Mouse (Mus musculus): Measurements from ENCODE around the gene Arhgdib. TPM values are rescaled to one million over a fixed set of nuclear protein-coding genes. Genes with fewer than 3 reads are reported as not detected.

Arhgdib gene
- polyA plus RNA-seq, 1 experiment from 2014 or later = 17.9 TPM

DNA sequence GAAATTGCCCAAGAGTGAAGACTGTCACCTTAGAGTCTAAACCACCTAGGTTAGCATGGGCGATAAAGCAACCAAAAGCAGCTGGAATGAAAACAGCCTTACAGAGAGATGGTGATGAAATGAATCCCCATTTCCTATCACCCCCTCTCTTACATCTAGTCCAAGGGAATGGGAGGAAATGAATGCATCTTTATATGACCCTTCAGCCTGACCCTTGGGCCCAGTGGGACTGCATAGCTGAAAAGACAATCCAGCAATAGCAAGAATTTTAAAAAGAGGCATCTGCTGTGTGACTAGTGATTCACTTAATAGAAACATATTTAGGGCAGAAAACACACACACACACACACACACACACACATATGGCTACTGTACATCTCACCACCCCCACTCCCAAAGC lies 14.1 kb downstream of the Arhgdib start:
- H3K36me3 ChIP-seq (replicated peaks; ENCODE audit: control insufficient read depth, insufficient read depth) = no peaks in the 10 kb centered on the region
- no peak overlapping the region for H3K9ac ChIP-seq
- WGBS = 84% methylated on average over 1 of the region's 1 CpGs
- H3K4me2 ChIP-seq (replicated peaks) = no peak overlapping the region
- 0 out of 2 replicates have a peak, but pooled peaks cover 2% of the 10 kb centered on the region for H3K4me1 ChIP-seq (replicated peaks; ENCODE audit: control insufficient read depth, insufficient read depth, low read length)
- no peak overlapping the region for H3K4me3 ChIP-seq (replicated peaks; ENCODE audit: low read length)
- H3K27me3 ChIP-seq (ENCODE audit: control insufficient read depth, insufficient read depth, low read length) = no peaks in the 10 kb centered on the region
- no peak for ATAC-seq (ENCODE audit: low FRiP score)
- no peaks in the 10 kb centered on the region for H3K9me3 ChIP-seq (ENCODE audit: control insufficient read depth, low read length)
- H3K27ac ChIP-seq = no peak overlapping the region
- DNase-seq (ENCODE audit: low spot score) = no peak

DNA sequence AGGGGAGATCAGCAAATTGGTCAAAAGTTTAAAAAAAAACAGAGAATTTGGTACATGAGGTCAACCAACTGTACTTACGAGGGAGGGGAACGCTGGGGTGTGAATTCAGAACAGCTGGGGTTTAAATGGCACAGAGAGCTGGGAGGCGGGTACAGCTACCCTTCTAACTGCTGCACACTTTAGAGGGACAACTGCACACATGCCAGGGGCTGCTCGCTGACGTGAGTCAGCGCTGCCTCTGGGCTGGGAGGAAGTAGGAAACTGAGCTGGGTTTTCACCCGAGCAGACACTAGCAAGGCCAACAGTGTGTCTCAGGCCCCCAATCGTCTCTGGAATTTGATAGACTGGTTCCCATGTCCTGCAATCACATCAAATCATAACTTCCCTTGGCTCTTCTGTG lies 16.6 kb downstream of the Arhgdib start:
- 82% methylated on average over 8 of the region's 8 CpGs for WGBS
- H3K9me3 ChIP-seq (ENCODE audit: control insufficient read depth, low read length) = no peaks in the 10 kb centered on the region
- no peaks in the 10 kb centered on the region for H3K36me3 ChIP-seq (replicated peaks; ENCODE audit: control insufficient read depth, insufficient read depth)
- no peak overlapping the region for H3K27ac ChIP-seq
- H3K27me3 ChIP-seq (ENCODE audit: control insufficient read depth, insufficient read depth, low read length) = no peaks in the 10 kb centered on the region
- H3K4me1 ChIP-seq (replicated peaks; ENCODE audit: control insufficient read depth, insufficient read depth, low read length) = no peaks in the 10 kb centered on the region
- ATAC-seq (ENCODE audit: low FRiP score) = no peak
- H3K9ac ChIP-seq = no peak overlapping the region
- H3K4me2 ChIP-seq (replicated peaks) = no peak overlapping the region
- DNase-seq (ENCODE audit: low spot score) = no peak
- H3K4me3 ChIP-seq (replicated peaks; ENCODE audit: low read length) = no peak overlapping the region

DNA sequence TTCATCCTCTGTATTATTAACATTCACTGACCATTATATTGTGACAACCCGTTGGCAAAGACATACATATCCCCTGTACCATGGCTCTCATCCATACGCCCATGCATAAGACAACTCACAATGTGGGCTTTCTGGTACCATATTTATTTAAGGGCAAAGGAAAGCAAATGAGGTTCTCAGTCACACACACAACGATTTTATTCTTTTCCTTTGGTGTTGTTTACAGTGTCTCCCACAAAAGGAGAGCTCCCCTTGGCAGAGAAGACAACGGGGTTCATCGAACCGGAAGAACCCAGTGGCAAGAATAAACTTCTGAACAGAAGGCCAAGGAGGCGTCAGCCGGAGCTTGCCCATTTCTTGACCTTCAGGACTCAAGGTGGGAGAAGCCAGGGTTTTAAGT lies 18.2 kb downstream of the Arhgdib start, which contains the start of gene Pde6h:
TSS of gene Pde6h (plus strand) at position 301 of the 400 bp plus-strand sequence.
- Histone ChIP-seq H3K9me3 (ENCODE audit: control insufficient read depth, low read length) (no peaks in the 10 kb centered on the region), H3K27me3 (ENCODE audit: control insufficient read depth, insufficient read depth, low read length) (no peaks in the 10 kb centered on the region), H3K36me3 (replicated peaks; ENCODE audit: control insufficient read depth, insufficient read depth) (no peaks in the 10 kb centered on the region), H3K27ac (no peak within 1 kb of the TSS), H3K4me2 (replicated peaks) (no peak within 1 kb of the TSS), H3K4me1 (replicated peaks; ENCODE audit: control insufficient read depth, insufficient read depth, low read length) (no peaks in the 10 kb centered on the region), H3K4me3 (replicated peaks; ENCODE audit: low read length) (no peak within 1 kb of the TSS), H3K9ac (no peak within 1 kb of the TSS)
- no peak for ATAC-seq (ENCODE audit: low FRiP score)
- DNase-seq (ENCODE audit: low spot score) = no peak
- 90% methylated on average over 8 of the region's 8 CpGs for WGBS

DNA sequence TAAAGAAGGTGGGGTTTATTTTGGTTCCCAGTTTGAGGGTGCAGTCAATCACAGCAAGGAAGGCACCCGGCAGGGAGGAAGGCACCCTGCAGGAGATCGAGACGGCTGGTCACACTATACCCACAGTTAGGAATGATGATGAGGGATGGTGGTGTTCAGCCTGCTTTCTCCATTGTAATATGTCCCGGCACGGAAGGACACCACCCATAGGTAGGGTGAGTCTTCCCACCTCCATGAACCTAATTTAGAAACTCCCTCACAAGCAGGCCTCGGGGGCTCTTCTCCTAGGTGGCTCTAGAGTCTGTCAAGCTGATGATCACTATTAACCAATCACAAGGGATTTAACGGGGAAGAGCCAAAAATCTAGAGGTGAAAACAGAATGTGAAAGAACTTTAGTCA lies 18.8 kb downstream of the Arhgdib start:
- H3K36me3 ChIP-seq (replicated peaks; ENCODE audit: control insufficient read depth, insufficient read depth) = no peaks in the 10 kb centered on the region

DNA sequence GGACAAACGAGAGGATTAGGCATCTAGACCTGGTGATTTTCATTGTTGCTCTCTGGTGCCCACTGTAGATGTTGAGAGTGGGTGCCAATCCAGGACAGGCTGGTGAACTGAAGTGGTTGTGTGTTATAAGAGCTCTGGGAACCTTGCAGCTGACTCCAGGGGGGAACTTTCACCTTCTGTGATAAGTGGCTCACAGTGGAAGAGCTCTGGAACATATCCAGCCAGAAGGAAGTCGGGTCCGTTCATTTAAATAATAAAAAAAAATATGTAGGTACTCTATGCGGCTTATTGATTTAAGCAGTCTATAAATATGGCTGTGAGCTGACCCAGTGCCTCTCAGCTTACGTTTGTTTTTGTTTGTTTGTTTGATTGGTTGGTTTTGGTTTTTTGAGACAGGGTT lies 19.6 kb downstream of the Arhgdib start, which contains the start of gene Erp27:
TSS of gene Erp27 (minus strand) at position 101 of the 400 bp plus-strand sequence.
- 85% methylated on average over 5 of the region's 5 CpGs for WGBS
- Histone ChIP-seq H3K4me2 (replicated peaks) (no peak within 1 kb of the TSS), H3K36me3 (replicated peaks; ENCODE audit: control insufficient read depth, insufficient read depth) (no peaks in the 10 kb centered on the region), H3K9ac (no peak within 1 kb of the TSS), H3K9me3 (ENCODE audit: control insufficient read depth, low read length) (no peaks in the 10 kb centered on the region), H3K4me3 (replicated peaks; ENCODE audit: low read length) (no peak within 1 kb of the TSS), H3K27me3 (ENCODE audit: control insufficient read depth, insufficient read depth, low read length) (no peaks in the 10 kb centered on the region), H3K27ac (no peak within 1 kb of the TSS), H3K4me1 (replicated peaks; ENCODE audit: control insufficient read depth, insufficient read depth, low read length) (no peaks in the 10 kb centered on the region)
- DNase-seq (ENCODE audit: low spot score) (no peak), ATAC-seq (ENCODE audit: low FRiP score) (no peak)

More for the DNA sequence above, 18.8 kb downstream of the Arhgdib start:
- H3K4me3 ChIP-seq (replicated peaks; ENCODE audit: low read length) = no peak overlapping the region
- no peak overlapping the region for H3K9ac ChIP-seq
- H3K27ac ChIP-seq = no peak overlapping the region
- no peaks in the 10 kb centered on the region for H3K4me1 ChIP-seq (replicated peaks; ENCODE audit: control insufficient read depth, insufficient read depth, low read length)
- H3K9me3 ChIP-seq (ENCODE audit: control insufficient read depth, low read length) = no peaks in the 10 kb centered on the region
- no peaks in the 10 kb centered on the region for H3K27me3 ChIP-seq (ENCODE audit: control insufficient read depth, insufficient read depth, low read length)
- DNase-seq (ENCODE audit: low spot score) (no peak), ATAC-seq (ENCODE audit: low FRiP score) (no peak)
- WGBS = 86% methylated on average over 7 of the region's 7 CpGs
- H3K4me2 ChIP-seq (replicated peaks) = no peak overlapping the region

DNA sequence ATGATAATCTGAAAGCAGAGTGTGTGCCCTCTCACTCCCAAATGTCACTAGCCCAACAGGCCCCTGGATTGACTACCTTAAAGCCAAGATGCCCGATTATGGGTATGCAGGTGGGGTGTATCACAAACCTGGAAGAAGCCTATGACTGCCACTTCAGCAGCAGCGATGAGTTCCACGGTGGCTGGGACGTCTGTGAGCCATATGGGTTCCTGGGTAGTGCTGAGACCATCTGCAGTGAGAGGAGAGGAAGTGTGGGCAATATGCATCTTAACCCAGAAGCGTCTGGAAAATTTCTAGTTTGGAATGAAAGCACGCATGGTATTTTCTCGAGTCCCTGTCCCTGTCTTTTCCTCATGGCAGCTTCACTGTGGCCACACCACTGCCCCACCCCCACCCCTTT lies 20.1 kb downstream of the Arhgdib start:
- no peak overlapping the region for H3K9ac ChIP-seq
- H3K36me3 ChIP-seq (replicated peaks; ENCODE audit: control insufficient read depth, insufficient read depth) = no peaks in the 10 kb centered on the region
- no peak overlapping the region for H3K4me3 ChIP-seq (replicated peaks; ENCODE audit: low read length)
- no peak overlapping the region for H3K4me2 ChIP-seq (replicated peaks)
- H3K4me1 ChIP-seq (replicated peaks; ENCODE audit: control insufficient read depth, insufficient read depth, low read length) = no peaks in the 10 kb centered on the region
- H3K27me3 ChIP-seq (ENCODE audit: control insufficient read depth, insufficient read depth, low read length) = no peaks in the 10 kb centered on the region
- ATAC-seq (ENCODE audit: low FRiP score) (no peak), DNase-seq (ENCODE audit: low spot score) (no peak)
- H3K9me3 ChIP-seq (ENCODE audit: control insufficient read depth, low read length) = no peaks in the 10 kb centered on the region
- 79% methylated on average over 7 of the region's 7 CpGs for WGBS
- H3K27ac ChIP-seq = no peak overlapping the region

DNA sequence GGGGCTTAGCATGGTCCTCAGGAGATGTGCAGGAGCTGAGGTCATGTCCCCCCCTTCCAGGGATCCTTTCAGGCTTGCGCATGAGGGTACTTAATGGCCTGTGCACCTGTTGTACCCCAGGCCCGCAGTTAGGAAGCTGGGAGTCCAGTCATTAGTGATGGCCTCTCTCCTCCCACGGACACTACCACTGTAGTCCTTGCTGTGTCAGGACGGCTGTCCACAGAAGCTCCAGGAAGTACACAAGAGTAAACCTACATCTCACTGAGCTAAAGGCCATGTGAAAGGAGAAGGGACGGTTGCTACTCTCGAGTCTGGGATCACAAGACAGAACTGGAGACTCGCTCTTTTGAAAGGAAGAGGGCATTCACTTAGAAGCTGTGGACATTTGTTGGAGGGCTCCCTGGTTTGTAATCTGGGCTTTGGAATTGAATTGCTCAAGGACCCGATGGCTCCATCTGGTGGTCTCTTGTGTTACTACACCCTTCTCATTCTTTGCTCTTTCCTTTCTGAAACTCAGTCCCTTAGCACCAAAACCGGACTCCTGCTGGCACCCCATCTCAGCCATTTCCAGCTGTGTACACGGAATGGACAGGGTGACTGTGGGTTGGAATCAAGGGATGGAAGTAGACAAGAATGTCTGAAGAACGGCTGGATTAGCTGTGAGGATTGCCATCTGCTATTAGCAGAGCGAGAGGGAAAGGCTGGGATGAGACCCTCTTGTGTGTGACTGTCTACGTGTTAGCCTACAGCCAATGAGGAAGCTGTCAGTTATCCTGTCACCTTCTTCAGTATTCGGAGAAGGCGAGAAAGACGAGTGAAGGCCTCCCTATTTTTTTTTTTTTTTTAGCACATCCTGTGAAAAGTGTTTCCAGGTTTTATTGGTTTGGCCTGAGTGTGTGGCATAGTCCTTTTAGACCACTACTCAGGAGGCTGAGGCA lies 21.1 kb downstream of the Arhgdib start:
- Histone ChIP-seq H3K9ac (no peak overlapping the region), H3K9me3 (ENCODE audit: control insufficient read depth, low read length) (no peaks in the 10 kb centered on the region), H3K4me1 (replicated peaks; ENCODE audit: control insufficient read depth, insufficient read depth, low read length) (no peaks in the 10 kb centered on the region), H3K27ac (no peak overlapping the region), H3K4me2 (replicated peaks) (no peak overlapping the region), H3K36me3 (replicated peaks; ENCODE audit: control insufficient read depth, insufficient read depth) (no peaks in the 10 kb centered on the region), H3K27me3 (ENCODE audit: control insufficient read depth, insufficient read depth, low read length) (no peaks in the 10 kb centered on the region), H3K4me3 (replicated peaks; ENCODE audit: low read length) (no peak overlapping the region)
- no peak for ATAC-seq (ENCODE audit: low FRiP score)
- peak; percentile 85 for DNase-seq (ENCODE audit: low spot score)
- WGBS = 46% methylated on average over 16 of the region's 16 CpGs

DNA sequence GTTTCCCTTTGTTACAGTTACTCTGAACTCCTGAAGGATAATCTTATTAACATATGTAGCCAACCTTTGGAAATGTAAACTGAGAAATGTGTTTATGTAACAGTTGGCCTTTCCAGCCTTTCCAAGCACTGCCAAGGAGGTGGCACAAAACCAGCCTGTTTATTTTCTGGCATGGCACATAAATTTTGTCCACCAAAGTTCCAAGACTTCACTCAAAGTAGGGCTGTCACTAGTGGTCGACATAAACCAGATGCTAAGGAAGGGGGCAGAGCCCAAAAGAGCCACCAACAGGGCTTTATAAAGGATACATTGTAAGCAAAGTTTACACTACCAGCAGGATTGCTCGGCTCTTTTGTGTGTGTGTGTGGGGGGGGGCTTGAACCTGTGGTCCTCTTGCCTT lies 23.8 kb downstream of the Arhgdib start:
- no peaks in the 10 kb centered on the region for H3K9me3 ChIP-seq (ENCODE audit: control insufficient read depth, low read length)
- ATAC-seq (ENCODE audit: low FRiP score) (no peak), DNase-seq (ENCODE audit: low spot score) (no peak)
- H3K9ac ChIP-seq = no peak overlapping the region
- H3K27ac ChIP-seq = no peak overlapping the region
- 6% methylated on average over 2 of the region's 2 CpGs for WGBS
- H3K36me3 ChIP-seq (replicated peaks; ENCODE audit: control insufficient read depth, insufficient read depth) = no peaks in the 10 kb centered on the region
- H3K4me3 ChIP-seq (replicated peaks; ENCODE audit: low read length) = no peak overlapping the region
- H3K27me3 ChIP-seq (ENCODE audit: control insufficient read depth, insufficient read depth, low read length) = no peaks in the 10 kb centered on the region
- no peak overlapping the region for H3K4me2 ChIP-seq (replicated peaks)
- H3K4me1 ChIP-seq (replicated peaks; ENCODE audit: control insufficient read depth, insufficient read depth, low read length) = peaks cover 8% of the 10 kb centered on the region; the same call in 1 of the 2 replicates

DNA sequence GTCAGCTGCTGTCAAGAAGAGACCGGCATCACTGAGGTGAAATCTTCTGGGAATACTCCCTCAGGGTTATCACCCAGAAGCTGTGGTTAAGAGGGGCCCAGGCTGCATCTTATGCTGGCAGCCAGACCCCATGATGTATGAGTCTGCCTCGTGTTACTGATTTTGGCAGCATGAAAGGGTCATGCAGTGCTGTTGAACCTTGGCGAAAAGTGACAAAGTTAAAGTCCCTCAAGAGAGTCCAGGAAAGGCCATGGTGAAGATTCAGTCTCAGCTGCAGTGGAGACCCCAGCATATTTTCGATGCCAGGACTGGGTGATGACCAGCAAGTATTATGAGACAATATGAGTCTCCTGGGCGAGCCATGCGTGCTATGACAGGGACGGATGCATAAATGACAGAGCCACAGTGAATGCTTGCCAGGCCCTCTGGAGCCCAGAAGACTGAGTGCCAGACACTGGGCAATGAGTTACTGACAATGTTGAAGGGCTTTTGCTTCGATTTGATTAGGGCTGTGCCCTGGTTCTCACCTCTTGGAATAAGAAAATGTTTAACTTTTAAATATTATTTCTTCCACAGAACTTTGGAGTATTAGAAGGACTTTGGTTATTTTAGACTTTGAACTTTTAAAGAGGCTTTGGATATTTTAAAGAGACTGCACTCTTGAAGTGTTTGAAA lies 25.8 kb downstream of the Arhgdib start:
- Histone ChIP-seq H3K36me3 (replicated peaks; ENCODE audit: control insufficient read depth, insufficient read depth) (no peaks in the 10 kb centered on the region), H3K4me1 (replicated peaks; ENCODE audit: control insufficient read depth, insufficient read depth, low read length) (peaks cover 8% of the 10 kb centered on the region; the same call in 1 of the 2 replicates), H3K4me2 (replicated peaks) (no peak overlapping the region), H3K27ac (no peak overlapping the region), H3K4me3 (replicated peaks; ENCODE audit: low read length) (no peak overlapping the region), H3K9ac (no peak overlapping the region), H3K9me3 (ENCODE audit: control insufficient read depth, low read length) (no peaks in the 10 kb centered on the region), H3K27me3 (ENCODE audit: control insufficient read depth, insufficient read depth, low read length) (no peaks in the 10 kb centered on the region)
- ATAC-seq (ENCODE audit: low FRiP score) (no peak), DNase-seq (ENCODE audit: low spot score) (no peak)
- 93% methylated on average over 8 of the region's 8 CpGs for WGBS

All from hindbrain, embryonic 14.5 days (tissue).